Mouse (Mus musculus): ENCODE measurements at regions not wholly inside any gene's neighbourhood (a gene's known extent, or its start where the extent isn't known, plus 50 kb on each side); places are given as distances from the start of the nearest gene placed in this dataset.

GRCm38 (mm10) chr4:9031634-9032033 is 792.8 kb upstream of the Car8 start:
- no peak for DNase-seq

DNA sequence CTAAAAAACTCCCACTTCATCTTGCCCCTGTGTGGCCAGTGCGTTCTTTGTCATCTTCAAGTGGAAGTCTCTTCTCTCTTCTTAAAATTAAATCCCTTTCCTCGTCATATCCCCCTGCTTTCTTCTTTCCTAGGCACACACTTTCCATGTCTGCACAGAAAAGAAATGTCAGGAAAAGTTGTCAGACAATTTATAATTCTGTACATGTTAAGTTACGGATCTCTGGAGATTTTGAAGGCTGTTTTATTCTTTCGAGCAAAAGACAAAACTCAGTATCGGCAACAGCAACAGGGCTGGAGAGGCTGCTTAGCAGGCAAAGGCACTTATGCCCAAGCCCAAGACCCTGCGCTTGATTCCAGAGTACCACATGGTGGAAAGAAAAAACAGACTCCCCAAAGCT is 790.1 kb upstream of the Car8 start:
- no peak for DNase-seq

- peak in 1 of 2 experiments; percentile 53 for DNase-seq
These were observed 789.6 kb upstream of the Car8 start for GRCm38 (mm10) chr4:9028475-9028874.

DNA sequence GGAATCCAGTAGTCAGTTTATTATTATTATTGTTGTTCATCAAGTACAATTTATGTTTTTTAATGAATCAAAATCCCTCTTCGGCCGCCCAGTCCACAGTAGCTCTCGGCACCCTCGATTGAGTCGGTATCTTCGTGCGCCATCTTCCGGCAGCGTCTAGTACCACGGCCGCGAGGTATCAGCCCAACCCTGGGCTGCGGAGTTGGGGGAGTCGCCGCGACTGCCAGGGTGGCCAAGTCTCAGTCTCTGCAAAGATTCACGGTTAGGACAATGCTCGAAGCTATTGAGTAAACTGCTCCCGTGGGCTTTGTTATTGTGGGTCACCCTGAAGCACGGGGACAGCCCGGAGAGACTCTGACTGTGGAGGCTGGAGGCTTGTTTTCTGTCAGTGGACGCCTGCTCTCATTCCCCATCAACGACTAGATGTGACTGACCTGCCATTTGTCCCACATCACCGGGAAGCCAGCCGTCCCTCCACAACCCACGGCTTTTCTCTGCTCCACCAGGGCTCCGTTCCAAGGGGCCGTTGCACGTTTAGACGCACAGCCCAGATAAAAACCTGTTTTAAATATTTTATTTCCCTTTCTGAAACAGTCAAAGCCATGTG is 789.1 kb upstream of the Car8 start:
- peak; percentile 95 to 96 for DNase-seq

GRCm38 (mm10) chr4:9027383-9027782 is 788.5 kb upstream of the Car8 start:
- peak in 1 of 2 experiments; percentile 50 for DNase-seq

GRCm38 (mm10) chr4:9026841-9027240 is 788.0 kb upstream of the Car8 start:
- DNase-seq = peak in 1 of 2 experiments; percentile 56

DNA sequence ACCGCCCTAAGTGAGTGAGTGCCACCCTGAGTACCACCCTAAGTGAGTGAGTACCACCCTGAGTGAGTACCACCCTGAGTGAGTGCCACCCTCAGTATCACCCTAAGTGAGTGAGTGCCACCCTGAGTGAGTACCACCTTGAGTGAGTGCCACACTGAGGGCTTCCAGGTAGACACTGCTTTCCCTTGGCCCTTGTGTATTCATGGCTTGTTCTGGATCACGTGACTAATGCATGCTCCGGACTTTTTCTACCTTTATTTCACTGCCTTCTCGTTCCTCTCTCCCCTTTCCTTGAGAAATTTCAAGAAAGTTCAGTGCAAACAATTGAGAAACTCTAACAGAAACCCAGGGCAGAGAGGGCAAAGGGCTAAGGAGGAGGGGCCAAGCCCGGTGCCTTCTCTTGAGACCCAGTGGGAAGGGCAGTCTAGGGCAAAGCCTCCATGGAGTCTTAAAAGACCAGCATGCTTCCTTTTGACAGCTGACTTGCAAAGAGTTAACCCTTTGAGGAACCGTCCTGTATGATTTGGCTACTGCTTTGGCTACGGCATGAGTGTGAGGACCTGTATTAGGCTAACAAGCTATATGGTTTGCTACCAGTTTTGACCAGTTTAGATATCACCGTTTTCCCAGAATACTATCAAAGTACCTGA is 787.1 kb upstream of the Car8 start:
- DNase-seq = no peak

- DNase-seq = peak; percentile 32 to 53
These were observed 785.5 kb upstream of the Car8 start for GRCm38 (mm10) chr4:9024216-9024925.

DNA sequence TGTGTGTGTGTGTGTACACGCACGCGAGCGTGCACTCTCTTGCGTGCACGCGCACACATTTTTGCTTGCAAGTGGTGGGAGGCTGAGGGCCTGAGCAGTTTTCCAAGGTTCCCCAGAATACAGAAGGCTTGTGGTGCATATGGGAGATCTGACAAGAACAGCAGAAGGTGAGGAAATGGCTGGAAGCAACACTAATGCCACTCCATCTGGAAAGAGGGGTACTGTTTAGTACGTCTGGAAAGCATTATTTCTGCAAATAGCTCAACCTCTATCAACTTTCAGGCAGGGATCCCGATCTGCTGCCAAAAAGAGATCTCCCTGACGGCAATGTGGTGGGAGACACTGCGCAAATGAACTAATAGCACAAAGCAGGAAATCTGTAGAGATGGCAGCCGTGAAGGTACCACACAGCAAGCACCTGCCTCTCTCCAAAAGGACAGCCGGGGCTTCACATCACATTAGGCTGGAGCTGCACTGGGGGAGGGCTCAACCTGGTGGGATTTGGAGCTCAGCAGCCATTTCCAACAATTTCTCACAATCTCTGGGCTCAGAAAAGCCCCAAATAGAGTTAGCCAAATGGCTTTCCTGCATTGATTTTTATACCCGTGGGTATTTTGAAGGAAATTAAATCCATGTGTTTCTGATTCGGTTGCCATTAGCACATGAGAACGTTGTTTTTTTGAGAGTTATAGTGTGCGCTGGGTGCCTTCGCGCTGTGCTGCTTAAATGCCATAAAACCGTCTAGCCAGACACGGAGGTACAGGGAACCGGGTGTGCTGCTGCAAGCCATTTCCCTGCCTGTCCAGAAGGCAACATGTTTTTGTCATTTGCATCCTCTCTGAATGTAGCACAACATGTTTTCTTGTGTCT is 780.6 kb upstream of the Car8 start:
- DNase-seq = peak; percentile 64 to 72

DNA sequence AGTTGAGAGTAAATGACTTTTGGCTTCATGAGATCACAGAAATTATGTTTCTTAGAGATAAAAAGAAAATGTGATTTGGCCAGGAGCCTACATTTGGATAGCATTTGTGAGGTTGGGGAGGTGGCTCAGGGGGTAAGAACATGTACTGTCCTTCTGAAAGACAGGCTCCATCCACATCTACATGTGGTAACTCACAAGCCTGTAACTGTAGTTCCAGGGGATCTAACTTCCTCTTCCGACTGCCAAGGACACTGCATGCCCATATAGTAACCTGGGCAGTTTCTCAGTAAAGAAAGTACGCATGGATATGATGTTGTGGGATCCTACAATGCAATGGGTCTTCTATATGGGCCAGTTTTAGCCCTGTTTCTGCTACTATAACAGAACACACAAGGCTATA is 779.4 kb upstream of the Car8 start:
- DNase-seq = no peak

DNA sequence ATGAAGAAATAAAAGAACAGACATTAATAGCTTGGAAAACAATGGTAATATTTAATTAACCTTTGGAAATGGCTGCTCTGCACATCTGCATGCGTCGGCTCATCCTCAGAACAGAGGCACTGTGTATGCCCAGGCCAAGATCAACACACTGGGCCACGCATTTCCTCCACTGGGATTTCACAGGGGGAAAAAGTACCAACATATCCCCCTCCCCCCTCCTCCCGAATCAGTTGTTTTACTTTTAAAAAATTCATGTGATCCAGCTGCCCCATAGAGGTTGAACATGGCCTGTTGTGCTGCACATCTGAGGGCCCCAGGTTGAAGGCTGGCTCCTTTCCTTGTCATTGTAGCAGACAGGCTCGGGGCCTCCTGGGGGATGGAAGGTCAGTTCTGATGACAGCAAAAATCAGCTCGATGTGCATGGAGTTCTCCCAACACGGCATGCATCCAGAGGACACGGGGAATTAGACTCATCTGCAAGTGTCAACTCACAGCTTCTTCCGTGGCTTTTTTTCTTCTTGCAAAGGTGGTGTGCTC is 777.7 kb upstream of the Car8 start:
- DNase-seq = peak in 1 of 2 experiments; percentile 34

GRCm38 (mm10) chr4:9015528-9016503 is 777.0 kb upstream of the Car8 start:
- DNase-seq = peak; percentile 75 to 80

- no peak for DNase-seq
These were observed 776.1 kb upstream of the Car8 start for GRCm38 (mm10) chr4:9014986-9015385.

DNA sequence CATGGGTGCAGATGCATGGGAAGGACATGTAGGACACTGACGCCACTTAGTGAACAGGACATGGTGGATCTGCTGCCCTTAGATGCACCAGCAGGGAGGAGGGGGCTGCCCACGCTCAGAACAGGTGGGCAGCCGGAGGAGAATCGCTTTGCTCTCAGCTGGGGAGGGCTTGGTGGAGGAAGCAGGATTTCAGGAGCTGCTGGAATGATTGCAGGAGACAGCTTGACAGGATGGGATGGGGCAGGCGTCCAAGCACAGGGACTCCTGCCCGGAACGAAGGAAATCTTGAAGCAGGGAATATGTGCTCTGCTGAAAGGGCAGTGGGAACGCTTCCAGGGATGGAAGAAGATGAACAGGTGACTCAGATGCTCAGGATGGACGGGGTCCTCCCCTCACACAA is 773.9 kb upstream of the Car8 start:
- DNase-seq = peak; percentile 97

GRCm38 (mm10) chr4:9011952-9012351 is 773.1 kb upstream of the Car8 start:
- peak; percentile 28 to 30 for DNase-seq

- peak in 1 of 2 experiments; percentile 43 for DNase-seq
These were observed 772.3 kb upstream of the Car8 start for GRCm38 (mm10) chr4:9011129-9011518.

DNA sequence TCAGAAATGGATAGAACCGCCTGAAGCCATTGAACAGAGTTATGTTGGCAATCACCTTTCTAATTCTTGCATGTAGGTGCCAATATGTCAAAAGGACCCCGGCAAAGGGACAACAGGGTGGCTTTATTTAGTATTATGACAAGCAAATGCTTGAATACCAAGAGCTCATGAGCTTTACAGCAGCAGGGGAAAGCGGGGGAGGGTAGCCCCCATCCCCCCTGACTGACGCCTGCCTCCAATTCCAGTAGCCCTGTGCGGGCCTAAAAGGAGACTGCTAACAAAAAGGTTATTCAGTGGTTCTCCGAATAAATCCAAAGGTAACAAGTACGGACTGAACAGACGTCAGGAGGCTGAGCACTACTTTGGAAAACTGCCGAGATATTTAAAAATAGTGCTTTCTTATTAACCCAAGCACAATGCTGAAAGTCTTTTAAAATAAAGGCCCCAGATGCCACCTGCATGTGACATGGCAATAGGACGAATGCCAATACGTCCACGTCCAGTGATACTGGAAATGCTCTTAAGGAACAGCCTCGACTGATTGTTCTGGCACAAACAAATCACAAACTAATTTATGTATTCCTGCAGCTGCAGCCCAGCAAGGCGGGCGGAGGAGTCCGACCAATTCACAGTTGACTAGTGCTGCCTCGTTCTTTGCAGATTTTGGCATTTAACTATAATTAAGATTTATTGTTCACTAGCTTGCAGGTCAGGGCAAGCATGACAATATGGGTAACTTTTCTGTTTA is 771.7 kb upstream of the Car8 start:
- peak; percentile 22 to 62 for DNase-seq

GRCm38 (mm10) chr4:9009656-9010055 is 770.8 kb upstream of the Car8 start:
- peak in 1 of 2 experiments; percentile 6 for DNase-seq

GRCm38 (mm10) chr4:9005938-9006626 is 767.2 kb upstream of the Car8 start:
- no peak for DNase-seq

DNA sequence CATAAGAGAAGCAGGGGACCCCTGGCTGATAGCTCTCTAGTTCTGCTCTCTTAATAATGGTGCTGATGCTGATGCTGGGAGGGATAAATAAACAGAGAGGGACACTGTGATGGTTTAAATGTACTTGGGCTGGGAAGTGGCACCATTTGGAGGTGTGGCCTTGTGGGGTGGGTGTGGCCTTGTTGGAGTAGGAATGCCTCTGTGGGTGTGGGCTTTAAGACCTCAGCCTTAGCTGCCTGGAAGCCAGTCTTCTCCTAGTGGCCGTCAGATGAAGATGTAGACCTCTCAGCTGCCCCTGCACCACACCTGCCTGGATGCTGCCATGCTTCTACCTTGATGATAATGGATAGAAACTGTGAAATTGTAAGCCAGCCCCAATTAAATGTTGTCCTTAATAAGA is 765.0 kb upstream of the Car8 start:
- DNase-seq = no peak

All from cerebellum, postnatal 36 days (tissue).